Mouse (Mus musculus) CH12.LX (cell line): ENCODE results near the gene Smg6. TPM values are rescaled to one million over a fixed set of nuclear protein-coding genes. Genes with fewer than 3 reads are reported as not detected.

Experiments
- DNase-seq: peaks from one replicate; pipeline ENCODE4 v3.0.0-alpha.2; 2013; ENCODE audit errors: extremely low read depth
- H3K27ac ChIP-seq: 2 replicates; pipeline ENCODE4 v1.5.1; 2012; ENCODE audit warnings: low read depth, mild to moderate bottlenecking, control low read depth, moderate library complexity; ENCODE audit not compliant: insufficient read depth
- H3K27me3 ChIP-seq: replicated peaks from 2 replicates; pipeline ENCODE3; 2012; ENCODE audit warnings: inconsistent platforms
- H3K36me3 ChIP-seq, 2 experiments: replicated peaks in 1 of 2; 2 replicates each; pipeline versions ENCODE3 to v1.6.1; 2012; ENCODE audit warnings: inconsistent platforms in 1 of 2, low read length in 1 of 2, mild to moderate bottlenecking in 1 of 2, mixed read lengths in 1 of 2, moderate library complexity in 1 of 2; ENCODE audit not compliant: control insufficient read depth in 1 of 2, insufficient read depth in 1 of 2
- H3K4me1 ChIP-seq, 2 experiments: 2 replicates each; pipeline ENCODE4 v1.6.1; 2012; ENCODE audit warnings: inconsistent platforms in 1 of 2, moderate library complexity in 1 of 2; ENCODE audit not compliant: insufficient read depth in 2 of 2, control insufficient read depth in 1 of 2
- H3K4me2 ChIP-seq: 2 replicates; pipeline ENCODE4 v1.6.1; 2012; ENCODE audit warnings: low read depth, mild to moderate bottlenecking, control low read depth; ENCODE audit not compliant: poor library complexity, insufficient read depth, severe bottlenecking
- H3K4me3 ChIP-seq, 3 experiments: fragments of 150-350 bp in 1 of 3; sonication (generic) in 1 of 3; replicated peaks in 1 of 3; 2 replicates each; pipeline versions ENCODE3 to v1.5.1; 2011 to 2012; ENCODE audit warnings: low read depth in 2 of 3, low read length in 2 of 3, mild to moderate bottlenecking in 2 of 3, moderate library complexity in 2 of 3, control low read depth in 1 of 3, improper control_type of control experiment in 1 of 3, inconsistent platforms in 1 of 3, mixed read lengths in 1 of 3; ENCODE audit not compliant: poor library complexity in 1 of 3
- H3K79me2 ChIP-seq: replicated peaks from 2 replicates; pipeline ENCODE4 v1.6.1; 2012; ENCODE audit warnings: mild to moderate bottlenecking, moderate library complexity; ENCODE audit not compliant: control insufficient read depth, poor library complexity, insufficient read depth, severe bottlenecking; ENCODE audit errors: extremely low read depth
- H3K9ac ChIP-seq: 2 replicates; pipeline ENCODE4 v1.6.1; 2012; ENCODE audit warnings: low read depth, mild to moderate bottlenecking, control low read depth, moderate library complexity; ENCODE audit not compliant: insufficient read depth
- H3K9me3 ChIP-seq: replicated peaks from 2 replicates; pipeline ENCODE3; 2012; ENCODE audit warnings: low read length, inconsistent platforms, mixed read lengths
- BHLHE40 ChIP-seq: IDR thresholded peaks from 2 replicates; pipeline ENCODE4 v1.6.1; 2011; ENCODE audit warnings: mild to moderate bottlenecking, low read depth, low read length, improper control_type of control experiment
- CHD1 ChIP-seq: IDR thresholded peaks from 2 replicates; pipeline ENCODE4 v1.6.1; 2012; ENCODE audit warnings: low read depth, low read length, improper control_type of control experiment, inconsistent platforms
- CHD2 ChIP-seq: IDR thresholded peaks from 2 replicates; pipeline ENCODE4 v1.6.1; 2011; ENCODE audit warnings: low read length, improper control_type of control experiment
- CTCF ChIP-seq, 2 experiments: IDR thresholded peaks in 1 of 2; conservative IDR thresholded peaks in 1 of 2; 2 replicates each; pipeline ENCODE4 v1.5.1; 2011 to 2012; ENCODE audit warnings: low read depth in 2 of 2, low read length in 2 of 2, improper control_type of control experiment in 1 of 2, inconsistent platforms in 1 of 2, mild to moderate bottlenecking in 1 of 2, moderate library complexity in 1 of 2
- E2F4 ChIP-seq: IDR thresholded peaks from 2 replicates; pipeline ENCODE4 v1.6.1; 2011; ENCODE audit warnings: low read depth, low read length, improper control_type of control experiment; ENCODE audit not compliant: insufficient replicate concordance
- ETS1 ChIP-seq: conservative IDR thresholded peaks from 2 replicates; pipeline ENCODE4 v1.6.1; 2012; ENCODE audit warnings: low read depth, mild to moderate bottlenecking, inconsistent platforms, low read length, improper control_type of control experiment, moderate library complexity
- GABPA ChIP-seq: IDR thresholded peaks from 2 replicates; pipeline ENCODE4 v1.6.1; 2012; ENCODE audit warnings: low read depth, low read length, improper control_type of control experiment, inconsistent platforms; ENCODE audit not compliant: insufficient replicate concordance
- HCFC1 ChIP-seq: IDR thresholded peaks from 2 replicates; pipeline ENCODE4 v1.6.1; 2012; ENCODE audit warnings: low read depth, mild to moderate bottlenecking, inconsistent platforms, low read length, improper control_type of control experiment
- IRF4 ChIP-seq: IDR thresholded peaks from 2 replicates; pipeline ENCODE4 v1.6.1; 2014; ENCODE audit warnings: low read depth, mild to moderate bottlenecking, inconsistent platforms, low read length, improper control_type of control experiment
- JUN ChIP-seq: IDR thresholded peaks from 2 replicates; pipeline ENCODE4 v1.6.1; 2011; ENCODE audit warnings: low read depth, mild to moderate bottlenecking, low read length, improper control_type of control experiment, moderate library complexity; ENCODE audit not compliant: insufficient read depth
- JUND ChIP-seq: conservative IDR thresholded peaks from 2 replicates; pipeline ENCODE4 v1.6.1; 2011; ENCODE audit warnings: low read depth, low read length, improper control_type of control experiment
- MAFK ChIP-seq: IDR thresholded peaks from 2 replicates; pipeline ENCODE4 v1.6.1; 2011; ENCODE audit warnings: low read length, improper control_type of control experiment; ENCODE audit not compliant: insufficient replicate concordance
- MAX ChIP-seq: IDR thresholded peaks from 2 replicates; pipeline ENCODE4 v1.6.1; 2011; ENCODE audit warnings: low read length, improper control_type of control experiment
- MAZ ChIP-seq: IDR thresholded peaks from 2 replicates; pipeline ENCODE4 v1.6.1; 2012; ENCODE audit warnings: low read depth, mild to moderate bottlenecking, inconsistent platforms, low read length, improper control_type of control experiment, moderate library complexity
- MEF2A ChIP-seq: IDR thresholded peaks from 2 replicates; pipeline ENCODE4 v1.6.1; 2014; ENCODE audit warnings: low read depth, mild to moderate bottlenecking, inconsistent platforms, low read length, improper control_type of control experiment, borderline replicate concordance
- NELFE ChIP-seq: IDR thresholded peaks from 2 replicates; pipeline ENCODE4 v1.6.1; 2011; ENCODE audit warnings: low read depth, low read length, improper control_type of control experiment
- NRF1 ChIP-seq: IDR thresholded peaks from 2 replicates; pipeline ENCODE4 v1.6.1; 2014; ENCODE audit warnings: low read depth, mild to moderate bottlenecking, inconsistent platforms, low read length, improper control_type of control experiment, moderate library complexity
- PAX5 ChIP-seq: IDR thresholded peaks from 2 replicates; pipeline ENCODE4 v1.6.1; 2012; ENCODE audit warnings: low read length, inconsistent platforms, mixed read lengths
- POLR2A ChIP-seq: IDR thresholded peaks from 2 replicates; pipeline ENCODE4 v1.6.1; 2011; ENCODE audit warnings: low read depth, mild to moderate bottlenecking, improper control_type of control experiment, low read length
- POLR2AphosphoS2 ChIP-seq: IDR thresholded peaks from 2 replicates; pipeline ENCODE4 v1.6.1; 2011; ENCODE audit warnings: low read depth, low read length, improper control_type of control experiment
- RCOR1 ChIP-seq: conservative IDR thresholded peaks from 2 replicates; pipeline ENCODE4 v1.6.1; 2012; ENCODE audit warnings: low read depth, mild to moderate bottlenecking, inconsistent platforms, low read length, improper control_type of control experiment
- SIN3A ChIP-seq: IDR thresholded peaks from 2 replicates; pipeline ENCODE4 v1.6.1; 2012; ENCODE audit warnings: low read length, improper control_type of control experiment, inconsistent platforms
- SMC3 ChIP-seq: IDR thresholded peaks from 2 replicates; pipeline ENCODE4 v1.6.1; 2011; ENCODE audit warnings: low read depth, low read length, improper control_type of control experiment
- UBTF ChIP-seq: IDR thresholded peaks from 2 replicates; pipeline ENCODE4 v1.6.1; 2012; ENCODE audit warnings: low read depth, mild to moderate bottlenecking, inconsistent platforms, low read length, improper control_type of control experiment, moderate library complexity
- USF1 ChIP-seq: IDR thresholded peaks from 2 replicates; pipeline ENCODE4 v1.6.1; 2014; ENCODE audit warnings: low read depth, mild to moderate bottlenecking, inconsistent platforms, low read length, improper control_type of control experiment
- ZKSCAN1 ChIP-seq: IDR thresholded peaks from 2 replicates; pipeline ENCODE4 v1.6.1; 2012; ENCODE audit warnings: low read depth, inconsistent platforms, low read length, improper control_type of control experiment, borderline replicate concordance
- ZMIZ1 ChIP-seq: IDR thresholded peaks from 2 replicates; pipeline ENCODE4 v1.6.1; 2012; ENCODE audit warnings: low read depth, mild to moderate bottlenecking, inconsistent platforms, low read length, improper control_type of control experiment
- ZNF384 ChIP-seq: IDR thresholded peaks from 2 replicates; pipeline ENCODE4 v1.6.1; 2012; ENCODE audit warnings: low read depth, low read length, improper control_type of control experiment, inconsistent platforms
- dilution Hi-C: fragments of 300-500 bp; cut with MboI; formaldehyde crosslinking; loops from 2 replicates; pipeline ENCODE4 v1.14.3; 2020; ENCODE audit warnings: low sequenced_read_pairs; ENCODE audit not compliant: extremely low pct_unique_long_range_greater_than_20kb, extremely low pct_ligation_motif_present
- in situ Hi-C: fragments of 300-500 bp; cut with MboI; formaldehyde crosslinking; loops from 3 replicates; pipeline ENCODE4 v1.14.3; 2019; ENCODE audit warnings: low sequenced_read_pairs, low pct_ligation_motif_present, low pct_unique_long_range_greater_than_20kb, mixed read lengths
- polyA plus RNA-seq: library from polyadenylated mRNA; unstranded; fragments of >175 nt; gene quantifications from 2 replicates; pipeline ENCODE4 v1.2.1, GENCODE M21; 2012; ENCODE audit warnings: low read depth; ENCODE audit not compliant: insufficient read length
- total RNA-seq, 2 experiments: library from RNA; depleted of rRNA; stranded (reverse); fragments of 300-350 nt in 1 of 2; fragments of >200 nt in 1 of 2; gene quantifications; 2 replicates each; pipeline ENCODE4 v1.2.3; 2012 to 2014

Smg6 gene
- total and polyA plus RNA-seq, 3 experiments: 9.0 to 18.5 (median 12.1) TPM

GRCm38 (mm10) chr11:74973290-74974157 is 47.9 kb downstream of the Smg6 start (continued):
- peak; percentile 90 for TF ChIP-seq MEF2A

DNA sequence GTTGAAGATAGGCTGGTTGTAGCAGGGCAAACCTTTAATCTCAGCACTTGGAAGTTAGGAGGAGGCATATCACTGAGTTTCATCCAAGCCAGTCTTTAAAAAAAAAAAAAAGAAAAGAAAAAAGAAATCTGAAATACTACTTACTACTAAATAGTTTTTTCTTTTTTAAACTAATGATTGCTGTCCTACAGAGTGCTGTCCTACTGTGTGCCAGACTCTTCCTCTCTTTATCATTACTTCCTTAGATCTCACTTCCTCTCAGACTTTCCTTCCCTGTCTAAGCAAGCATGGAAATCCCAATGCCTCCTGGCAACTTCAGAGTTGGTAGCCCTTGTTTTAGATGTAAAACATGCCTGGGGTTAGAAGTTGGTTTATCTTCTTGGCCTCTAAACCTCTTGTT is 49.0 kb downstream of the Smg6 start:
- dilution Hi-C loops: no loop called here

DNA sequence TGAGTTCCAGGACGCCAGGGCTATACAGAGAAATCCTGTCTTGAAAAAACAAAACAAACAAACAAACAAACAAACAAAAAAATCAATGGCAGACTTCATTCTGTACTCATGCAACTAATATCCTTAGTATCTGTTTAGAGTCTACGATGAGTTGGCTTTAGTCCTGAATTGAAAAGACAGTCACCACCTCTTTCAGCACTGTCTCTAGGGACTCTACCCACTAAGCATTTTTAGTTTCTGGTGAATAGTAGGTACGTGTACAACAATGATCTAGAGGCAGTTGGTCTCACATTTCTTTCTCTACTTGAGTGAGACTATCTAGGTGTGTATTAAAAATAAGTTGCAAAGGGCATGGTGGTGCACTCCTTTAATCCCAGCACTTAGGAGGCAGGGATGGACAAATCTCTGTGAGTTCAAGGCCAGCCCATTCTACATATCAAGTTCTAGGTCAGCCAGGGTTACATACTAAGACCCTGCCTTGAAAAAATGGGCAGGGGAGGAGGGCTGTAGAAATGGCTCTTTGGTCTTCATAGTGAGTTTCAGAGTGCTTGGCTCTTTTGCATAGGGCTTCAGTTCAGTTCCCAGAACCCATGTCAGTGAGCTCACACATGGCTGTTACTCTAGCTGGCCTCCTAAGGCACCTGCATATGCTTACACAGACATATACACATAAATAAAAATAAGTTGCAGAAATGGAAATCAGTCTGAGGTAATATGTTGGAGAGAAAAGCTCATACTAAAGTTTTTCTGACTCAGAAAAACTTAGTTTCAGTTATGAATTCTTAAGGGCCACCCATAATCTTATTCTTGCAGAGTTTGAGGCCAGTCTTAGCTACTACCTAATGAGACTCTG is 51.4 kb downstream of the Smg6 start:
- H3K79me2 ChIP-seq: no peaks in the 10 kb centered on the region; the same call in 1 of the 2 replicates
- peak overlapping the region; percentile 13 for H3K9ac ChIP-seq
- dilution Hi-C loops: no loop called here
- peaks cover 0 to 28% of the 10 kb centered on the region in 2 experiments for H3K36me3 ChIP-seq
- peaks cover 3% of the 10 kb centered on the region for H3K9me3 ChIP-seq
- H3K4me1 ChIP-seq: peaks cover 16 to 54% of the 10 kb centered on the region in 2 experiments; a peak in 3 of 4 replicates
- H3K27me3 ChIP-seq: no peaks in the 10 kb centered on the region
- peak overlapping the region in 1 of 3 experiments; percentile 4 for H3K4me3 ChIP-seq
- DNase-seq: peak; percentile 66
- in situ Hi-C loops: loop anchor here (25.0 kb wide), 1 partner anchor 310 kb away; no protein-coding TSS in a partner anchor
- peak overlapping the region; percentile 87; the same call in 1 of the 2 replicates for H3K4me2 ChIP-seq
- peak overlapping the region; percentile 91 for H3K27ac ChIP-seq
- TF ChIP-seq ZMIZ1 (no peak), HCFC1 (no peak), MEF2A (peak; percentile 59; the same call in 1 of the 2 replicates), ETS1 (peak; percentile 46), E2F4 (0 out of 2 replicates have a peak, but pooled peaks have one; percentile 26), CTCF (conservative IDR thresholded peaks at IDR 0.05 in 1 of 2, IDR thresholded peaks at IDR 0.05 in 1 of 2; ENCODE audit: low read depth in 2 of 2, low read length in 2 of 2) (no peak), CHD2 (peak; percentile 55; the same call in 1 of the 2 replicates), GABPA (no peak), JUN (no peak; the same call in 1 of the 2 replicates), USF1 (no peak), ZKSCAN1 (no peak; the same call in 1 of the 2 replicates), IRF4 (peak; percentile 64), POLR2A (0 out of 2 replicates have a peak, but pooled peaks have one; percentile 26), POLR2AphosphoS2 (no peak), NRF1 (no peak)

More for the DNA sequence above, 49.0 kb downstream of the Smg6 start:
- Histone ChIP-seq H3K36me3 (peaks cover 0 to 23% of the 10 kb centered on the region in 2 experiments), H3K9me3 (no peaks in the 10 kb centered on the region), H3K27ac (no peak overlapping the region), H3K4me2 (no peak overlapping the region), H3K27me3 (no peaks in the 10 kb centered on the region), H3K4me1 (peaks cover 16 to 51% of the 10 kb centered on the region in 2 experiments; a peak in 3 of 4 replicates), H3K4me3 (no peak overlapping the region), H3K79me2 (no peaks in the 10 kb centered on the region; the same call in 1 of the 2 replicates), H3K9ac (no peak overlapping the region)
- in situ Hi-C loops: loop anchor here (25.0 kb wide), 1 partner anchor 313 kb away; no protein-coding TSS in a partner anchor
- no peak for TF ChIP-seq BHLHE40
- no peak for TF ChIP-seq JUN
- no peak for TF ChIP-seq MAX
- TF ChIP-seq MEF2A: no peak
- TF ChIP-seq SMC3: no peak
- 0 out of 2 replicates have a peak, but pooled peaks have one; percentile 30 for TF ChIP-seq CHD2
- no peak for TF ChIP-seq UBTF
- no peak for TF ChIP-seq CHD1
- TF ChIP-seq HCFC1: no peak
- TF ChIP-seq IRF4: 0 out of 2 replicates have a peak, but pooled peaks have one; percentile 19
- peak; percentile 21; the same call in 1 of the 2 replicates for TF ChIP-seq ZNF384
- TF ChIP-seq MAZ: no peak
- no peak for TF ChIP-seq MAFK
- TF ChIP-seq JUND: no peak
- no peak for TF ChIP-seq NRF1
- TF ChIP-seq ZKSCAN1: peak; percentile 96
- no peak for TF ChIP-seq E2F4
- no peak for TF ChIP-seq POLR2A
- no peak for TF ChIP-seq SIN3A
- no peak for TF ChIP-seq PAX5
- no peak for TF ChIP-seq CTCF (conservative IDR thresholded peaks at IDR 0.05 in 1 of 2, IDR thresholded peaks at IDR 0.05 in 1 of 2; ENCODE audit: low read depth in 2 of 2, low read length in 2 of 2)
- no peak for TF ChIP-seq NELFE
- no peak for TF ChIP-seq RCOR1
- no peak for TF ChIP-seq ETS1
- DNase-seq: no peak
